Mouse (Mus musculus) lung, postnatal 36 days (tissue): ENCODE results near the gene Tmem123.

Experiments
- DNase-seq: peaks from one replicate; pipeline ENCODE4 v3.0.0; 2022; ENCODE audit warnings: mixed read lengths

Gene Tmem123

DNA sequence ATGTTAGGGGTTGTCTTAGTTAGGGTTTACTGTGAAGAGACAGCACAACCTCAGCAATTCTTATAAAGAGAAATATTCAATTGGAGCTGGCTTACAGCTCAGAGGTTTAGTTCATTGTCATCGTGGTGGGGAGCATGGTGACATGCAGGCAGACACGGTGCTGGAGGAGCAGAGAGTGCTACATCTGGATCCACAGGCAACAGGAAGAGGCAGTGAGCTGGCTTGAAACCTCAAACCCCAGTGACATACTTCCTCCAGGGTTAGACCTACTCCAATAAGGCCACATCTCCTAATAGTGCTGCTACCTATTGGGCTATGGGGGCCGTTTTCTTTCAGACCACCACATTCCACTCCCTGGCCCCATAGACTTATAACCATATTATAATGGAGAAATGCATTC lies 12.1 kb downstream of the Tmem123 start:
- DNase-seq = no peak

DNA sequence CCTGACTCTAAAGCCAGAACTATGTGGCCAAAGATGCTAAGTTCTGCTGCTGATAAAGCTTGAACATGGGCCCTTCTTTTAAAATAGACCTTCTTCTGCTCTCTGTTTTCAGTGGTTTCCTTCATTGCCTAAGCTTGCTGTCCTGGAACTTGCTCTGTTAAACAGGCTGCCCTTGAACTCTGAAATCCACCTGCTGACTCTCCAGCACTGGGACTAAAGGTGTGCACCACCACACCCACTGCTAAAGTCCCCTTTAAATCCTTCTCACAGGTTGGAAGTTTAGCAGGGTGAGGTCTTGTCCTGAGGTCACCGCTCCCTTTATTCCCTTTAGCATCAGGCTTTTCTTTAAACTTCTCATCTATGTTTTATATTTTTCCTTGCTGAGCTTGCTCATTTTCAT lies 13.1 kb downstream of the Tmem123 start:
- DNase-seq = no peak

DNA sequence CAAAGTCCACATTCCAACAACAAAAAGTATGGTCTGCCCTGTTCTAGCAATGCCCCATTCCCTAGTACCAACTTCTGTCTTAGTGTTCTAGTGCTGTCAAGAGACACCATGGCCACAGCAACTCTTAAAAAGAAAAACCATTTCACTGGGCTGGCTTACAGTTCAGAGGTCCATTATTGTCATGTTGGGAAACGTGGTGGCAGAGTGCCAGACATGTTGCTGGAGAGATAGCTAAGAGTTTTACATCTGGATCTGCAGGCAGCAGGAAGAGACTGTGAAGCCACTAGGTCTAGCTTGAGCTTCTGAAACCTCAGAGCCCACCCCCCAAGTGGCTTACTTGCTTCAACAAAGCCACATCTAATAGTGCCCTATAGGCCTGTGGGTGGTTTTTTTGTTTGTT lies 13.8 kb downstream of the Tmem123 start:
- DNase-seq = no peak

DNA sequence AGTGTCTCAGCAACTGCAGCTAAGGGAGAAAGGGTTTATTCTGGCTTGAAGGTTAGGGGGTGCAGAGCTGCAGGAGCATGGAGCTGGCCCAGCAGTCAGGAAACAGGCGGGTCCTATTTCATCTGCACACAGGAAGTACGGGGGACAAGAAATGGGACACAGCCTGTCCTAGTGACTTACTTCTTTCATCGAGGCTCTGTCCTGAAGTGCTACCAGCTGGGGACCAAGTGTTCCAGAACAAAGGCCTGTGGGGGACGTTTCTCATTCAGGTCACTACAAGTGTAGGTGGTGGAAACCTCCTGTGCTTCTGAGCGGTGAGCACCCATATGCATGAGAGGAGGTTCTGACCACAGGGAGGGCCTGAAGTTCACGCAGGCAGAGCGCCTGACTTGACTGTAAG lies 14.9 kb downstream of the Tmem123 start:
- DNase-seq = no peak

DNA sequence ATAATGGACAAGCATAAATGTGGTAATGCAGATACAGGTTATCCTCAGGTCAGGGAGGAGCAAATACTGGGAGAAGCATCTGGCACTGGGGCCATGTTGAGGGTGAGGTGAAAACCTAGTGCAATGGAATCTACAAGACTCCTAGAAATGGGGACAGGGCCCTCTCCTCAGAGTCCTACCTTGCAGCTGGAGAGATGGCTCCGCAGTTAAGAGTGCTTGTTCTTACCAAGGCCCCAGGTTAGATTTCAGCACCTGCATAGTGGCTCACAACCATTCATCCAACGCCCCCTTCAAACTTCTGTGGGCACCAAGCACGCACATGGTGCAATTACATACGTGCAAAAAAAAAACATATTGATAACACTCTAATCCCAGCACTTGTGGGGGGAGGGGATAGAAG lies 15.9 kb downstream of the Tmem123 start:
- no peak for DNase-seq

DNA sequence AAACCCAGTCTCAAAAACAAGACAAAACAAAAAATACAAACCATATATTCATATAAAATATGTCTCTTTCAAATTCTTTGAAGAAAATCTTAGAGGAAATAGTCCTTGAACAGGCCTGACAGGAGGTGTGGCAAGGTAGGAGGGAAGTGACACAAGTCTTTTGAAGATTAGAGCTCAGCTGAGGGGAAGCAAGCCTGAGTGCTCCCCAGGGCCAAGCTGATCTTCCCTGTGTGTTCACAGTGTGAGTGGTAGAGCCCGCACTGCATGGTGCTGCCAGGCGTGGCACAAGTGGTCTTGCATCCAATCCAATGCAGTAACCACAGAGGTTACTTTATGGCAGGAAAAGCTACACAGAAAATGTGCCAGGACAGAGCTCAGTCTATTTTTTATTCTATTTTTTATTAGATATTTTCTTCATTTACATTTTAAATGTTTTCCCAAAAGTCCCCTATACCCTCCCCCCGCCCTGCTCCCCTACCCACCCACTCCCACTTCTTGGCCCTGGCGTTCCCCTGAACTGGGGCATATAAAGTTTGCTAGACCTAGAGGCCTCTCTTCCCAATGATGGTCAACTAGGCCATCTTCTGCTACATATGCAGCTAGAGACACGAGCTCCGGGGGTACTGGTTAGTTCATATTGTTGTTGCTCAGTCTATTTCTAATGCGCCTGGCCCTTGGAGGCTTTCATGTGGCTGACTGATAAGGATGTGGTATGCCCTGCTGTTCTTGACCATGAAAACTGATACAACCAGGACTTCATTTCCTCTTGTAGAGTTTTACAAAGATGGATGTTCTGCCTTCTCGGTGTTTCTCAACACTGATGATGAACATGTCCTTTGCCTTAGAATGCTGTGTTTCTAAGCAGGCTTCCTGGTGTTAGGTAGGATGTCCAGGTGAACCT lies 16.7 kb downstream of the Tmem123 start:
- no peak for DNase-seq

DNA sequence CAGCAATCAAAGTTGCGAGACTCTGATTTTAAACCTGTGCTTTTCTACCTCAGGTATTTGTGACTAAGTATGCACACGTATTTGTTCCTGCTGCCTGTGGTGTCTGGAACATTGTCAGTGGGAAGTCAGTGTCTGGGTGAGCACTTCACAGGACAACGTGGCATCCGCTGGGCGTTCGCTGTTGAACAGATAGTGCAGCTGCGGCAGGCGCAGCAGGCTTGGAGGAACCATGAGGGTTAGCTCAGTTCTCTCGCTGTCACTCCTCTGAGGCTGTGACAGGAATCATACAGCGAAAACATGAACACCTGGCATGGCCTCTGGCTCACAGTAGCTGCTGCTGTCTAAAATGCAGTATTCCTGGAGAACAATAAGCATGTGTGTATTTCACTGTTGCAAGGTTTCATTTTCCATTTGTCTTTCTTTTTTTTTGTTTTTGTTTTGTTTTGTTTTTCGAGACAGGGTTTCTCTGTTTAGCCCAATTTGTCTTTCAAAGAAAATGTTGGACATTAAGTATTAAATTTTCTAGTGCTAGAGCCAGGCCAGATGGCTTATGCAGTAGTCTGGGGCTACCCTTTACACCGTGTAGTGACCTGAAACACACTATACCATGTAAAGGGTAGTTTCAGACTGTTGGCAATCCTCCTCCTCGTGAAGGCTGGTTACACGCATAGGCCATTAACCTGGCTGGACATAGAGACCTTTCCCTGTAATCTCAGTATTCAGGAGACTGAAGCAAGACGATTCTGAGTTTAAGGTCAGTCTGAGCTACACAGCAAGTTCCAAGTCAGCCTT lies 20.2 kb downstream of the Tmem123 start:
- no peak for DNase-seq

DNA sequence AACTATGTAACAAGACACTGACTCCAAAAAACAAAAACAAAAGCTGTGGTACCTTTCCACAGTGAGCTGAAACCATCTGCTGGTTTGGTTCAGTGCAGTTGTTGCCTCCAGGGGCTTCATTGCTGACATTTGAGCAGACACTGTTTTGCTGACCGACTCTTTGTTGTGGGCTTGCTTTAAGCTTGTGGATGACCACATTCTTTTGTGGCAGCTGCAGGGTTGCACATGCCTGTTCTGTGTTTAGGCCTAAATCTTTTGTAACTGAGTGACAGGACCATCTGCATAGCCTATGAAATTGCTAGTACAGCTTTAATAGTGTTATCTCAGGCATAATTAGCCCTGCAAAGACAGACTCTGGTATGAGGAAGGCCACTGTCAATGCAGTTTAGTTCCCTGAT lies 20.8 kb downstream of the Tmem123 start:
- DNase-seq = no peak

DNA sequence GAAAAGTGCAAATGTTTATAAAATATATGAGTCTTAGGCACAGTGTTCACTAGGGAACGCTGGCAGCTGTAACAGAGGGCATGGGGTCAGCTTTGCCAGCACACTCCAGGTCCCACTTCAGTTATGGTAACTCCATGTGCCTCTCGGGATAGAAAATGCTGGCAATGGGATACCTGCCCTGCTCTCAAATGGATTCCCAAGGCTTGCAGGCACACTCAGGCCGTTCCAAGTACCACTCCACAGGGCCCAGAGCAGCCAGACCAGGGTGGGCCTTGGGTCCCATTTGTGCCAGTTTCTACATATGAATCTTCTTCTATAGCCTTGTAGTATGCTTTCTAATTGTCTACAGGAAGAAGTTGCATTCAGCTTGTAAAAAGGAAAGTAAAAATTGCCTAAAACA lies 21.6 kb downstream of the Tmem123 start:
- peak; percentile 22 for DNase-seq

DNA sequence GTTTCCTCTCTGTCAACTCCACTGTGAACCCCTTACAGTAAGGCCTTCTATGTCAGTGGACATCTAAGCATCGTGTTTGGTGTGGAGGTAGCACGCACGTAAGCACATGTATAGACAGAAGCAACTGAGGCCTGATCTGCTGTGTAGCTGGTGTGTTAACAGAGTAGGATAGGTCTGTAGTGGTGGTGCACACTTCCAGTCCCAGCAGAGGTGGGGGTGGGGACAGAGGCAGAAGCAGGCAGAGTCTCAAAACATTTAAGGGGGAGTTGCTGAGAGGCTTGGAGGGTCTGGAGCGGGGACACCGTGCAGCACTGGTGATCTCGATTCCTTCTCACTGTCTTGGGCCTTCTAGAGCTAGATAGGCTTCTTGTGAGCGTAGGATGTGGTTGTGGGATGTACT lies 22.2 kb downstream of the Tmem123 start:
- no peak for DNase-seq

DNA sequence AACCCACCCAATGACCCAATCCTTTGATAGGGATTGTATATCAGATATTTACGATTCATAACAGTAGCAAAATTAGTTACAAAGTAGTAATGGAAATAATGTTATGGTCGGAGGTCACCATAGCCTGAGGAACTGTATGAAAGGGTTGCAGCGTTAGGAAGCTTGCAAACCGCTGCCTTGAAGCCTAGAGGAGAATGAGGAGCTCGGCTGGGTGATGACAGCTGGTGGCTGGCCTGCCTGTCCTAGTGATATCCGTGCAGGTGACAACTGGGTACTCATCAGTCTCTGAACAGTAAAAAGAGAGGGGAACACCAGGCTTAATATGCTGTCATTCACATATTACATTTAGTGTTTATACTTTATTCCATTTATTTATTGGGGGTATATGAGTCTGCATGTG lies 24.6 kb downstream of the Tmem123 start:
- DNase-seq = no peak

DNA sequence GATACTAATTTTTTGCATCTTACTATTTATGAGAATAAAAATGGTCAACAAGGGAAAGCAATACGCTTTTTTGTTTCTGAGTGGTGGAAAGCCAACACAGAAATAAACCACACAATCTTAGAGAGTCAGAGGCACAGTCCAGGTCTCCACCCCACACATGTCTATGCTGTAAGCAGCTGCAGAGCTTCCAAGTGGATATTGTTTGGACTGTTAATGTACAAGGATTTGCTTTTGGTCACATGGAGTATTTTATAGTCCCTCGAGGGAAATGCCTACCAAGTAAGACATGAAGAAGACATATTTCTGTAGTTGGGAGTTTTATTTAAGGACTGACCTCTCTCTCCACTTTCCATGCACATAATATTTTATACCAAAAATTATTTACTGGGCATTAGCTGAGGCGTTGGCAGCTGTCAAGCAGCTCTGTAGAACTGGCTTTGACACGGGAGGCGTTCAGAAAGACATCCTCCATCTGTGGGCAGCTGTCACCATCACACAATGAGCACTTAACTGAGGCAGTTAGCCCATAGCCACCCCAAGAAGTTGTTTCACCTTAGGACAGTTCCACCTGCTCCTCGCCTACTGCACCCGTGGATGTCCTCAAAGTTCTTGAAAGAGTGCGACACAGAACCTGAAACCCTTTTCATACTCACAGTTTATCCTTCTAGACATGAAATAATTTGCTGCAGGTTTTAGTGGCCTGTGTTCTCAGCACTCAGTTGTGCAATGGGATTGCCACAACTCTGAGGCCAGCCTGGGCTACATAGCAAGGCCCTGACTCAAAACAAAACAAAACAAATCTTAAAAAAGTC lies 26.1 kb downstream of the Tmem123 start:
- no peak for DNase-seq

DNA sequence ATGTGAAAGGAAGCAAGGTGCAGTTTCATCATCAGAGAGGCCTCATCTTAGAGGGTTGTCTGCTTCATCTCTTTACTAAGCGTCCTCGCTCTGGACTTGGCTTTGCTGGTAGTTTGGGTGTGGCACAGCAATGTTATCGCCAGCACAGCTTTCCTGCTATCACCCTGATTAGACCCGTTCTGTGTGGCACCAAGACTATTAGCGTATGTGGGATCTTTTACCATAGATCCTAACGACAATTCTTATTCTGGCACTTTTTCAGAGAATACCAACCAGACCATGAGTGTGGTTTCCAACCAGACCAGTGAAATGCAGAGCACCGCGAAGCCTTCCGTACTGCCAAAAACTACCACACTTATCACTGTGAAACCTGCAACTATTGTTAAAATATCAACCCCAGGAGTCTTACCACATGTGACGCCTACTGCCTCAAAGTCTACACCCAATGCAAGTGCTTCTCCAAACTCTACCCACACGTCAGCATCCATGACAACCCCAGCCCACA lies 26.8 kb downstream of the Tmem123 start:
- DNase-seq = no peak

DNA sequence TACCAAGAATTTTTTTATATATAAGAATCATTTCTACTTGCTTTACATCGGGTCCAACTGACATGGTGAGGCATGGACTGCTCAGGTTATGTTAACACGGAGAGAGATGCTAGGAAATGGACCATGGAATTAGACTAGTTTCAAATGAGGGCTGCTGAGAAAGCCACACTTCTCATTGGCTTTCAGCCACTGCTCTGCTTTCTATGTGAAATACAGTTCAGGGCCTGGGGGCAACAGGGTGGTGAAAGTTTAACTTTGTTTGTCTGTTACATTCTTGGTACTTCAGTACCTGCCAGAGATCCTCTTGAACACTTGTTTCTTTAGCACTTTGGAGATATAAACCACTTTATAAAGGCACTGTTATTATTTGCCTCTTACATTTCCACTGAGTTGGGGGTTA lies 29.7 kb downstream of the Tmem123 start:
- DNase-seq = no peak

DNA sequence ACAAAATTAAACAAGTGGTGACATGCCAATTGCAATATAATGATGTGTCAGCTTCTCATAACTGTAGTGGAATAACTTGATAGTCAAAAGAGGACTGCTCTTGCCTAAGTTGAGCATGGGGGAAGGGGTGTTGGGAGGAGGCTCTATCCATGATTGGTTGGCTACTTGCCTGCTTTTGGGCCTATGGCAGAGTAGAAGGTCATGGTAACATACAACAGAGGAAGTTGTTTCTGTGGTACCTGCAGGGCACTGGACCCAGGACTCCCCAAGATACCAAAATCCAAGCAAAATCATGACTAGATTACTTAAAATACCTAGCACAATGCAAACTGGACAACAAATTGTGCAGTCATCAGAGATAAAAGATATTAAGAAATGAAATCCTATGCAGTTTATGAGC lies 31.7 kb downstream of the Tmem123 start:
- no peak for DNase-seq

DNA sequence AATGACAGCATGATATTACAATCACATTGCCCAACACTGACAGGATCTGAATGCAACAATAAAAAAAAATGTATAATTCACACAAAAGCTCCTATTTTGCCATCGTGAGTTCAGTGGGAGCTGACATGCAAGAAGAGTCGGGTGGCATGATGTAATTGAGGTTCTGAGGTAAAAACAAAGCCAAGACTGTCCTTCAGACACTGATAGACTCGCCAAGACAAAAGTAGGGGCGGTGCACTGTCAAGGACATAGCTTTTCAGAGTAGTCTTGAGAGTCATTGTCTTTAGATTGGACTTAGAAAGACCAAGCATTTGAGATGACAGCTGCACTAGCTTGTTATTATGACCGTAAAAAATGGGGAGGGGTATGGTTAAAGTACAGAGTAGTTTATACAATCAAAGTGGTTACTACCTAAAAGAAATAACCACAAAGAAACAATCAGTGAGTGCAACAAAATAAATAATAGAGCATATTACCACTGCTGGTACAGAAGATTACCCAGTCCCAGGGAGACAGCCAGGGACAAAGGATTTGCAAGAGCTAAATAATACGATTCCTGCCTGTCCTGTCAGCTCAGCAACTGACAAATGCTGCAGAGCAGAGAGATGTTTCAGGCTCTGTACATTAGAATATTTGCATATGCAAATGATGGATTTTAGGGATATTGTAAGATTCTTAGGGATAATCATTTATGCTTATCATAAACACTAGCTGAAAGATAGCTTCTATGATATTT lies 32.5 kb downstream of the Tmem123 start:
- DNase-seq = no peak

DNA sequence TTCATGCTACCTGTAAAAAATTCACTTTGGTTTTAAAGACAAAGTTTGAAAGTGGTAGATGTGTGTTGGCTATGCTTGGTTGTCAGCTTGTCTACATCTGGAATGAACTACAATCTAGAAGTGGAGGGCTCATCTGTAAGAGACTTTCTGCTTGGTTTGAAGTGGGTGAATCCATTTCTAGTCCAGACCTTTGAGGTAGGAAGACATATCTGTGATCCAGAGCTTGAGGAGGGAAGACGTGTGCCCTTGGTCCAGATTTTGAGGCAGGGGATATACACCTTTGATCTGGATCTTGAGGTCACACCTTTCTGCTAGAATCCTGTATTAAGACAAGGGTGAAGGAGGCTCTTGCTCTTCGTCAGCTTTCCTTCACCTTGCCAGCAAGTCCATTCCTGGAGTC lies 33.7 kb downstream of the Tmem123 start:
- no peak for DNase-seq

DNA sequence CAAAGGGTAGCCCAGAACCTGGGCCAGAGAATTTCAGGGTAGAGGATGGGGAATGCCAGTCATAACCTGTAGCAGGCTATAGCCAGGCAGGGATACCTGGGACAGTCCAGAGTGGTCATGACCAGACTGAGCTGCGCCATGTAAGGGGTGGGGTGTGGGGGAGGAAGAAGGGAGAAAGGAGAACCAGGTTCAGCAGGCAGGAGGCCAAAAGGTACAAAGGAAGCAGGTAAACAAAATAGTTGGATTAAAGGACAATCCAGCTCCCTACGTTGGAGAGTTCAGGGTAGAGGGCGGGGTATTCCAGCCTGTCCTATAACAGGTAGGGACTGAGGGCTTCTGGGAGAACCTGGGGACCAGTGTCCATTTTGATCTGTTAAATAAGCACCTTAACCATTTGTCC lies 34.7 kb downstream of the Tmem123 start:
- DNase-seq = no peak

DNA sequence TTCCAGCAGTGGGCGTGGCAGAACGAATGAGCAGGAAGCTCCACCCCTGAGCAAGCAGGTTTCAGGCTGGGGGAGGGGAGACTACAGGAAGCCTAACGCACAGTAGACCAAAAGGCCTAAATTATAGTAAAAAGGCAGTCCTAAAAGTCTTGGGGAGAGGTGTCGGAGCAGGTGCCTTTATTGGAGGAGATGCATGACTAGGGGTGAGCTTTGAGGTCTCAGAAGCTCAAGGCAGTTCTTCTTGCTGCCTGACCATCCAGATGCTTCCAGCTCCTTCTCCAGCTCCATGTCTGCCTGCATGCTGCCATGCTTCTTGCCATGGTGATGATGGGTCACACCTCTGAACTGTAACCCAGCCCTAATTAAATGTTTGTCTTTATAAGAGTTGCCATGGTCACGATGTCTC lies 41.3 kb downstream of the Tmem123 start:
- DNase-seq = no peak

DNA sequence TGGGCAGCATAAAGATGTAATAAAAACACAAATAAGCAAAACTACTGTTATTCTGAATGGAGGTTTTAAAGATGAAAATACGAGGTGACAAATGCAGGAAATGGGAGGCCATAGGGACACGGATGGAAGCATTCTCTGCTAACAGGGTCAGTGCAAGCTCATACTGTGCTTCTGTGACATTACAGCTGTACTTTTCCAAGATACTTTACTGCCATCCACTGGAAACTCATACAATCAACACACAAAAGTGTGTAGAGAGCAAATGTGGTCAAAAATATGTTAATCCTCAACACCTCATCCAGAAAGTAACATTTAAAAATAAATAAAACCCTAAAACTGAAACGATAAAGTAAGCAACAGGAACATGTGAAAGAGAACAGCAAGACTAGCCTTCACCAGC lies 58.9 kb downstream of the Tmem123 start:
- no peak for DNase-seq

DNA sequence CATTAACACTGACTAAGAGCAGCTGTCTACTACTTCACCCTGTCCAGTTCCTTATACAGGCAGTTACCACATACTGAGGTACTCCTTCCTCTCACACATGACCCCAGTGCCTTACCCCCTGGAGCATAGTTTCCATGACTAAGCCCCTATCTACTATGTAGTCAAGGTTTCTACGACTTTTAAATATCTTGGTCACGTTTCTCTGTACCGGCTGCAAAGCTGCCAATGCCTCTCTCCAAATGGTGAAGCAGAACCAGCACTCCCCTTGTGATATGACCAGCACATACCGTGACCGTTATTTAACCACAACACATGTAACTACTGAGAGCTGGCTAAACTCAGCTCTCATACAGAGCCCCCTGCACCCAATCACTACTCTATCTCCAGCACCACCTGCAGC lies 61.1 kb downstream of the Tmem123 start:
- DNase-seq = no peak

DNA sequence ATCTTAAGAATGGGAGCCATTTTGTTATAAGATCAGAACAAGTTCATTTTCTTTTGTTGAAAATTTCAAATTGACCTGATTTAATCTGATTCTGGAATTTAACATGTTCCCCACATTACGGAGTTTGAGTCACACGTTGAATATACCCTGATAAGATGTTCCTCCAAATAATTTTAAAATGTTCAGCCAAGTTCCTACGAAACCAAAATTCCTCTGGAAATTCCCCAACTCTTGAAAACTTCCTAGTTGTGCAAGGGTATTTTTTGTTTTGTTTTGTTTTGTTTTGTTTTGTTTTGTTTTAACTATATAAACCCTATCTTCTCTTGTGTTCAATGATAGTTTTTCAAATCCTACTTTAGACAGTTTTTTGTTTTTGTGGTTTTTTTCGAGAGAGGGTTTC lies 64.9 kb downstream of the Tmem123 start:
- DNase-seq = peak; percentile 38
